Mouse (Mus musculus): ENCODE results near the gene Ifnar2.

DNA sequence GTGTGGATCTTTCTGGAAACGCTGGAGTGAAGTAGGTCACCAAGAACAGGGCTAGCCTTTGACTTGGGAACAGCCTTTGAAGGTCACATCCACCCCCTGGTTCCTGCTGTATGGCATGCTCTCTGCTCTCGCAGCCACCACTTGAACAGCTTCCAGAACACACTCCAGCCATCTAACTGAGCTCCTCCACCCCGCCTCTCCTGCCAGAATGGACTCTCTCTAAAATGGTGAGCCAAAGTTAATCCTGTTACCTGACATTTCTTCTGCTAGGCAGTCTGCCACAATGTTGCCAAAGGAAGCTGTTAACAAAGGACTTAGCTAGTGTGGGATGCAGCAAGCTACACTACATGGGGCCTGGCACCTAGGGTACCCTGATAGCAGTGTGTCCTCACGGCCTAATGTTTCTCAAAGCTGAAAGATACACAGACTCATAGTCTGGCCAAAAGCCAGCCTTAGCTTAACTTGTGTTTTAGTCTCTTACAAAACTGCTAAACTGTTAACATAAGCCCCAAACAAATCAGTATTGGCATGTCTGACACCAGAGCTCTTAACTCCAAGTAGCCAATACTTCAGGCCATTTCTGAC, 22.3 kb downstream of the Ifnar2 start:
- TF ChIP-seq EP300 (IDR thresholded peaks at IDR 0.05; ENCODE audit: insufficient read depth, low read depth, low read length) = 0 out of 2 replicates have a peak, but pooled peaks have one; percentile 23
- TF ChIP-seq POLR2A (IDR thresholded peaks at IDR 0.05; ENCODE audit: insufficient read depth, low read depth, low read length) = no peak

All from heart, adult 2 months (tissue).